Mouse (Mus musculus) brain, embryonic 14.5 days (tissue): ENCODE measurements around the gene Pax5.

Source experiments
- CTCF ChIP-seq: fragments of 200-500 bp; IDR thresholded peaks from 2 replicates; pipeline ENCODE4 v1.5.1; 2012; ENCODE audit warnings: inconsistent platforms, mild to moderate bottlenecking, moderate library complexity, borderline replicate concordance; ENCODE audit not compliant: insufficient read depth, insufficient read length; ENCODE audit errors: extremely low read depth
- POLR2A ChIP-seq: fragments of 200-500 bp; IDR thresholded peaks from 2 replicates; pipeline ENCODE4 v1.6.1; 2012; ENCODE audit warnings: mild to moderate bottlenecking, inconsistent platforms, borderline replicate concordance; ENCODE audit not compliant: poor library complexity, insufficient read depth, insufficient read length, severe bottlenecking; ENCODE audit errors: extremely low read depth

DNA sequence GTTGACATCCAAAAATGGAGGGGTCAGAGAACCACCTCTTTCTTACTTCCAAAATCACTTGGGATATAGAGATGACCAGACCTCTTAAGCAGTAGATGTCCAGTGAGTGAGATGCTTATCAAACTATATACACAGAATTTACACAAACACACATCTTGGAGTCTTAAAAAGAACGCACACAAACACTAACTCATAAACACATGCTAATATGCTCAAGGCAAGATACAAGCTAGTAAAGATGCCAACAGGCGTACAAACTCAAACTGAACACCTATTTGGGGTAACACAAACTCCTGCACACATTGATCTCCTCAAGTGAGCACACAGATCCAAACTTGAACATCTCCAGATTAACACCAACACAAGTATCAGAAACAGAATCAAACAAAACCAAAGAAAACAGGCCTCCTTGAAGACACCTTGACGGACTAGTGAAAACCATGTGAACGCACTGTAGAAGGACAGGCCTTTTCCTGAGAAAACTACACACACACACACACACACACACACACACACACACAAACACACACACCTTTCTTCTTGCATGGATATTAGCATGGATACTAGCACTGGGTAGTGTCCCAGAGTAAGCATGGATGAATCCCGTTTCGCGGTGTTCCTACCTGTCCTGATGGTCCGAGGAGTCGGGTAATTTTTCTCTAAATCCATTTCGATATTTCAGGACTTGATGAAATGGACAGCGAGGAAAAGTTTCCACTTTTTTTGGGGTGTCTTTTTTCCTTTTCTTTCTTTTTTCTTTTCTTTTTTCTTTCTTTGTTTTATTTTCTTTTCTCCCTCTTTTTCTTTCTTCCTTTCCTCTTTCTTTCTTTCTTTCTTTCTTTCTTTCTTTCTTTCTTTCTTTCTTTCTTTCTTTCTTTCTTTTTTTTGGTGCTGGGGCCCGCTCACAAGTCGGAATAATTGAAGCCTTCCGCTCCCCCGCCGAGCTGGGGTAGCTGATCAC, at the start of gene Pax5:
- TF ChIP-seq CTCF (no peak), POLR2A (no peak)
